Mouse (Mus musculus) stomach, embryonic 16.5 days (tissue): Measurements from ENCODE around the gene Kcns1. TPM values are rescaled to one million over a fixed set of nuclear protein-coding genes. Genes with fewer than 3 reads are reported as not detected.

ENCODE experiments used
- ATAC-seq: fragments of 200-750 bp; cut with Nextera tagmentation; 2 replicates; pipeline ENCODE4 v1.8.0; 2017; ENCODE audit warnings: moderate number of reproducible peaks, moderate TSS enrichment; ENCODE audit not compliant: insufficient read depth, low FRiP score
- H3K27ac ChIP-seq: fragments of 300-500 bp; sonication (generic); 2 replicates; pipeline ENCODE4 v1.5.1; 2014; ENCODE audit warnings: low read length
- H3K27me3 ChIP-seq: fragments of 300-500 bp; sonication (generic); 2 replicates; pipeline ENCODE4 v1.6.1; 2014; ENCODE audit warnings: low read length, control low read depth, mixed read lengths; ENCODE audit not compliant: control insufficient read depth, insufficient read depth
- H3K36me3 ChIP-seq: fragments of 300-500 bp; sonication (generic); 2 replicates; pipeline ENCODE4 v1.6.1; 2014; ENCODE audit warnings: low read length; ENCODE audit not compliant: control insufficient read depth, insufficient read depth
- H3K4me1 ChIP-seq: fragments of 300-500 bp; sonication (generic); 2 replicates; pipeline ENCODE4 v1.6.1; 2014; ENCODE audit warnings: low read length, control low read depth, mixed read lengths; ENCODE audit not compliant: control insufficient read depth, insufficient read depth
- H3K4me2 ChIP-seq: fragments of 300-500 bp; sonication (generic); 2 replicates; pipeline ENCODE4 v1.6.1; 2014; ENCODE audit warnings: low read depth, low read length, mixed read lengths
- H3K4me3 ChIP-seq: fragments of 300-500 bp; sonication (generic); replicated peaks from 2 replicates; pipeline ENCODE4 v1.5.1; 2014; ENCODE audit warnings: mild to moderate bottlenecking, low read length
- H3K9ac ChIP-seq: fragments of 300-500 bp; sonication (generic); 2 replicates; pipeline ENCODE4 v1.6.1; 2014; ENCODE audit warnings: low read length
- H3K9me3 ChIP-seq: fragments of 300-500 bp; sonication (generic); replicated peaks from 2 replicates; pipeline ENCODE4 v1.6.1; 2016; ENCODE audit warnings: low read length, control low read depth; ENCODE audit not compliant: control insufficient read depth
- WGBS: fragments of 180-500 bp; shearing (Covaris S2); extraction: QIAGEN DNeasy Blood & Tissue Kit; methylation state at CpG from one replicate; pipeline ENCODE4 v1.1.7; 2014; 5-methylcytosine and 5-hydroxymethylcytosine counted together
- polyA plus RNA-seq: library from polyadenylated mRNA; unstranded; fragments of >200 nt; fragmentation: Nextera tagmentation; extraction: Ambion mirVana; gene quantifications from 2 replicates; pipeline ENCODE4 v1.2.1, GENCODE M21; 2015

The Kcns1 gene
- polyA plus RNA-seq, 1 experiment from 2014 or later: 0.14 TPM

- WGBS: 74% methylated on average over 5 of the region's 5 CpGs
- no peak overlapping the region for H3K4me3 ChIP-seq
- H3K4me1 ChIP-seq: peaks cover 4% of the 10 kb centered on the region; the same call in 1 of the 2 replicates
- no peak overlapping the region for H3K4me2 ChIP-seq
- peaks cover 11% of the 10 kb centered on the region for H3K27me3 ChIP-seq
- no peaks in the 10 kb centered on the region for H3K9me3 ChIP-seq
- no peak for ATAC-seq
- no peak overlapping the region for H3K27ac ChIP-seq
- H3K36me3 ChIP-seq: no peaks in the 10 kb centered on the region
- no peak overlapping the region for H3K9ac ChIP-seq
These were observed 6.9 kb upstream of the Kcns1 start for GRCm38 (mm10) chr2:164177831-164178230.

DNA sequence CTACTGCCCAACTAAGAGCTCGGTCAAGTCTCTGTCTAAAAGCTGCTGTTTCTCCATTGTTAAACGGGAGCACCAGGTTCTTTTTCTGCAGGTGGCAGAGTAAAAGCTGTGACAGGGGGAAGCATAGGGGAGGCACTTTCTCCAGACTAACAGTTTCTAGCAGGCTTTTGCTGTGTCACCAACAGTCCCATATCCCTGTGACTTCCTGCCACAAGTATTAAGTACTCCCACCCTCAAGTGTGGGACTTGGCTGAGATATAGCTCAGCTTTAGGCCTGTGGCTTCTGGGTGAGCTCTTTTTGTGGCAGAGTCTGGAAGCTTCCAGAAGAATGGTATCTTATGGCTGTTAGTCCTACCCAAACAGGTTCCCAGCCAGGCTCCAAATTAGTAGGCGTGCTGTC lies 4.9 kb upstream of the Kcns1 start:
- no peak overlapping the region for H3K4me2 ChIP-seq
- peaks cover 8% of the 10 kb centered on the region; the same call in 1 of the 2 replicates for H3K4me1 ChIP-seq
- peaks cover 23% of the 10 kb centered on the region for H3K27me3 ChIP-seq
- H3K4me3 ChIP-seq: no peak overlapping the region
- H3K9me3 ChIP-seq: no peaks in the 10 kb centered on the region
- H3K36me3 ChIP-seq: no peaks in the 10 kb centered on the region
- ATAC-seq: no peak
- 79% methylated on average over 3 of the region's 3 CpGs for WGBS
- H3K9ac ChIP-seq: no peak overlapping the region
- no peak overlapping the region for H3K27ac ChIP-seq

GRCm38 (mm10) chr2:164174649-164175395 lies 3.9 kb upstream of the Kcns1 start:
- no peaks in the 10 kb centered on the region for H3K9me3 ChIP-seq
- H3K27me3 ChIP-seq: peaks cover 33% of the 10 kb centered on the region
- H3K4me3 ChIP-seq: no peak overlapping the region
- WGBS: 65% methylated on average over 8 of the region's 8 CpGs
- H3K4me1 ChIP-seq: peaks cover 11% of the 10 kb centered on the region; the same call in 1 of the 2 replicates
- H3K27ac ChIP-seq: no peak overlapping the region
- H3K4me2 ChIP-seq: no peak overlapping the region
- no peak overlapping the region for H3K9ac ChIP-seq
- H3K36me3 ChIP-seq: no peaks in the 10 kb centered on the region
- no peak for ATAC-seq

- H3K27me3 ChIP-seq: peaks cover 43% of the 10 kb centered on the region
- ATAC-seq: no peak
- H3K4me1 ChIP-seq: peaks cover 13% of the 10 kb centered on the region
- WGBS: 75% methylated on average over 3 of the region's 3 CpGs
- H3K4me3 ChIP-seq: no peak overlapping the region
- no peak overlapping the region for H3K4me2 ChIP-seq
- no peaks in the 10 kb centered on the region for H3K36me3 ChIP-seq
- no peaks in the 10 kb centered on the region for H3K9me3 ChIP-seq
- no peak overlapping the region for H3K27ac ChIP-seq
- H3K9ac ChIP-seq: no peak overlapping the region
These were observed 2.5 kb upstream of the Kcns1 start for GRCm38 (mm10) chr2:164173394-164173793.

DNA sequence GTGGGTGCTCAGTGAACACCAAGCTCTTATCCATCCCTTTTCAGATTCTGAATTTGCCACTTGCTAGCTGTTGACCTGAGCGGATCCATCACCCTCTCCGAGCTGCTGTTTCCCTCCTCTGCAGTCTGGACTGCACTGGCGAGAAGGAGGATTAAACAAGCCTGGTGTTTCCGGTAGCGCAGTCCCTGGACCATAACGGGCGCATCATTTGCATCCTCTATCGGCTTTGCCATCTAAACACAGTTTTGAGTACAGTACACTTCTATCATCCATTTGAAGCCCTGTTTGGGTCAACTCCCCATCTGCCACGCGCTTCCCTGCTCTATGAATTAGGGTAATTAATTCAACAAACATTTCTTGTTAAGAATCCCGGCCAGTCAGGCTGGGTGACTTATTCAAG lies 587 bp downstream of the Kcns1 start:
- 6% methylated on average over 11 of the region's 11 CpGs for WGBS

DNA sequence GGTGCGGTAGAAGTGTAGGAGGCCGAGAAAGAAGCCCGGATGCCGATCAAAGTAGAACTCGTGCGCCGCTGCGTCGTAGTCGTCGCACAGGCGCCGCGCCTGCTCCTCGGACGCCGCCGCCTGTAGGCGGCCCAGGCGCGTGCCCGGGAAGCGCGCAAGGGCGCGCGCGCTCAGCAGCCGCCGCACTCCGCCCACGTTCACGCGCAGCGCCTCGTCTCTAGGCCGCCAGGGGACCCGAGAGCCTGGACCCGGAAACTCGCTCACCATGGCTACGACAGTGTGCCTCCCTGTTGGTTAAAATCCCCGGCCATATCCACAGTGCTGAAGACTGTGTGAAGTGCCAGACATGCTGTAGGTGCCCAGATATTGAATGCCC lies 2.4 kb downstream of the Kcns1 start:
- peak overlapping the region; percentile 39 for H3K4me3 ChIP-seq
- H3K27ac ChIP-seq: no peak overlapping the region
- peak overlapping the region; percentile 56 for H3K4me2 ChIP-seq
- H3K9me3 ChIP-seq: no peaks in the 10 kb centered on the region
- ATAC-seq: no peak
- peaks cover 15% of the 10 kb centered on the region for H3K4me1 ChIP-seq
- no peaks in the 10 kb centered on the region for H3K36me3 ChIP-seq
- no peak overlapping the region for H3K9ac ChIP-seq
- peaks cover 61% of the 10 kb centered on the region for H3K27me3 ChIP-seq
- 8% methylated on average over 42 of the region's 42 CpGs for WGBS

More for the DNA sequence above, 587 bp downstream of the Kcns1 start:
- Histone ChIP-seq H3K9me3 (no peaks in the 10 kb centered on the region), H3K9ac (no peak overlapping the region), H3K4me1 (peaks cover 19% of the 10 kb centered on the region), H3K4me2 (no peak overlapping the region), H3K27me3 (peaks cover 61% of the 10 kb centered on the region), H3K36me3 (no peaks in the 10 kb centered on the region), H3K4me3 (no peak overlapping the region), H3K27ac (no peak overlapping the region)
- ATAC-seq: no peak

- Histone ChIP-seq H3K4me3 (peak overlapping the region; percentile 39), H3K27me3 (peaks cover 58% of the 10 kb centered on the region), H3K4me1 (peaks cover 15% of the 10 kb centered on the region), H3K9me3 (no peaks in the 10 kb centered on the region), H3K4me2 (peak overlapping the region; percentile 56), H3K36me3 (no peaks in the 10 kb centered on the region), H3K27ac (no peak overlapping the region), H3K9ac (no peak overlapping the region)
- WGBS: 9% methylated on average over 90 of the region's 90 CpGs
- ATAC-seq: no peak; the same call in 1 of the 2 replicates
These were observed 3.0 kb downstream of the Kcns1 start for GRCm38 (mm10) chr2:164167752-164168570.

GRCm38 (mm10) chr2:164164941-164165340 lies 6.0 kb downstream of the Kcns1 start:
- peaks cover 8% of the 10 kb centered on the region; the same call in 1 of the 2 replicates for H3K4me1 ChIP-seq
- no peak overlapping the region for H3K4me3 ChIP-seq
- no peaks in the 10 kb centered on the region for H3K9me3 ChIP-seq
- H3K9ac ChIP-seq: no peak overlapping the region
- H3K4me2 ChIP-seq: no peak overlapping the region
- peaks cover 37% of the 10 kb centered on the region for H3K27me3 ChIP-seq
- H3K36me3 ChIP-seq: no peaks in the 10 kb centered on the region
- H3K27ac ChIP-seq: no peak overlapping the region
- no peak for ATAC-seq
- 88% methylated on average over 5 of the region's 5 CpGs for WGBS

- no peaks in the 10 kb centered on the region for H3K4me1 ChIP-seq
- no peaks in the 10 kb centered on the region for H3K9me3 ChIP-seq
- ATAC-seq: no peak
- H3K4me3 ChIP-seq: no peak overlapping the region
- no peak overlapping the region for H3K9ac ChIP-seq
- WGBS: 66% methylated on average over 11 of the region's 11 CpGs
- H3K4me2 ChIP-seq: no peak overlapping the region
- H3K27ac ChIP-seq: no peak overlapping the region
- H3K27me3 ChIP-seq: peaks cover 5% of the 10 kb centered on the region
- H3K36me3 ChIP-seq: no peaks in the 10 kb centered on the region
These were observed 9.3 kb downstream of the Kcns1 start for GRCm38 (mm10) chr2:164161515-164162055.
